Mouse (Mus musculus) duodenum, adult 2 months (tissue): ENCODE data around the gene Oma1. TPM values are rescaled to one million over a fixed set of nuclear protein-coding genes. Genes with fewer than 3 reads are reported as not detected.

Experiments used
- polyA plus RNA-seq: library from polyadenylated mRNA; depleted of rRNA; stranded (reverse); fragments of >200 nt; gene quantifications from 2 replicates; pipeline ENCODE4 v1.2.3, GENCODE M21; 2012; ENCODE audit warnings: low replicate concordance; rRNA removed

Oma1 gene
- polyA plus RNA-seq, result 4.6 and 8.2 TPM in 2 replicates

DNA sequence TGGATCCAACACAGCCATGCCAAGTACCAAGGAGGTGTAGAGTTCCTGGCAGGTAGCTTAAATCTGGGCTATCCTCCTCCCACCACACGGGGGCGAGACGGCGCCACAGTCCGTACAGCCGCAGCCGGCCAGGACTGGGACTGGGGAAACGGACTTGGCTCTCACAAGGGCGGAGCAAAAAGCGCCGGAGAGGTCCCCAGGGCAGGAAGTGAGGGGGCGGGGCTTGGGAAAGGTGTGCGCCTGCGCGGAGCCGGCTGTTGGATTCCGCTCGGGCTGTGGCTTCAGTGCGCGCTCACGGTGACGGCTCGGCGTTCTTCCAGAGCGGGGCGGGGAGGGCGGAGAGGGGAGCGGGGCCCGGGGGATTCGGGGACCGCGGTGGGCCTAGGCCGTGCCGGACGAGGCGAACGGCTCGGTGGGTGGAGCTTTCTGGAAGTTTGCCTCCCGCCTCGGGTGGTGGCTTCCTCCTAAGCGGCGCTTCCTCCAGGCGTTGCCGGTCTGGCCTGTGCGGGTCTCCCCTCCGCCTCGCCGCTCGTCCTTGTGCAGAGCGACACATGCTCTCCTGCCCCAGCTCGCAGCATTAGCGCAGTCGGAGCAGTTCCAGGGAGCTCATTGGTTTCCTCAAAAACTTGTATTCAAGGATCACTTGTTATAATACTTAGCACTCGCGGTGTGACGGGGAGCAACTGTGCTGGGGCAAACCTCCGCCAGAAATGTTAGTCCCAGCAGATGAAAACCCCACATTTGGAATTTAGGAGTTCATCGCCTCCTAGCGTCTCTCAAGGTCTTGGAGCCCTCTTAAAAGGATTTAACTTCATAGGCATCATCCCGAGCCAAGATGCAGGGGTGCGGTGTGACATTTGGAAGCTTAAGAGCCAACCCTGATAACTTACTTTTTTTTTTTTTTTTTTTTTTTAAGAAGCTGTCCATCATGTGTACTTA lies at the start of gene Oma1:
Gene Oma1 (plus strand): TSS at position 226 of the 939 bp plus-strand sequence.

GRCm38 (mm10) chr4:103290763-103291162 lies 22.8 kb upstream of the Oma1 start, which contains the start of gene 4921539E11Rik:
Gene 4921539E11Rik, minus strand, starts transcription at chr4:103290863.

Other genes starting within 250 kb of the Oma1 start
- 2.5 and 2.6 TPM in 2 replicates for gene Mier1, start 199.4 kb upstream of the Oma1 start, polyA plus RNA-seq
- 0.18 and 0.21 TPM in 2 replicates for gene Wdr78, start 199.3 kb upstream of the Oma1 start, polyA plus RNA-seq
- gene Slc35d1, start 98.6 kb upstream of the Oma1 start, polyA plus RNA-seq, result 4.6 and 5.1 TPM in 2 replicates
- not detected in 2 replicates for gene 4921539E11Rik, start 22.9 kb upstream of the Oma1 start, polyA plus RNA-seq